Mouse (Mus musculus) liver (tissue): ENCODE results near the gene Asz1.

ENCODE experiments used
- DNase-seq: peaks from one replicate; pipeline ENCODE4 v3.0.0-alpha.2; 2020; ENCODE audit warnings: mixed read lengths

Asz1 gene

GRCm38 (mm10) chr6:18108934-18109333 lies at the start of gene Asz1:
Asz1 (minus strand) TSS chr6:18109061.
- DNase-seq, result no peak

DNA sequence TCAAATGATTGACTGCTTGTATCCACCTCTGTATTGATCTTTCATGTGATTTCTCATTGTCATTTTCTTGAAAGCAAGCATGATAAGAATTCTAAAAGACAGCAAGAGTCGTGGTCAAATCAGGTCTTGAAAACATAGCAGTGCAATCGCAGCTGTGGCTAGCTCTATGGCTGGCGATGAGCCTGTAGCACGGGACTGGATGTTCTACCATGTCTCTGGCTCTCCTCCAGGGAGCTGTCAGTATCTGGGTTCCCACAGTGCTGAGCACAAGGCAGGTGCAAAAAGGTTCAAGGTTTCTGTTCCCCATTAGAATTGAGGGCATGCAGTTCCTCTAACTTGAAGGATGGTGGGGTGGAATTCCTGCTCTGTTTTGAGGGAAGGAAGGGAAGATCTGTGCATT lies 44.2 kb upstream of the Asz1 start:
- no peak for DNase-seq

DNA sequence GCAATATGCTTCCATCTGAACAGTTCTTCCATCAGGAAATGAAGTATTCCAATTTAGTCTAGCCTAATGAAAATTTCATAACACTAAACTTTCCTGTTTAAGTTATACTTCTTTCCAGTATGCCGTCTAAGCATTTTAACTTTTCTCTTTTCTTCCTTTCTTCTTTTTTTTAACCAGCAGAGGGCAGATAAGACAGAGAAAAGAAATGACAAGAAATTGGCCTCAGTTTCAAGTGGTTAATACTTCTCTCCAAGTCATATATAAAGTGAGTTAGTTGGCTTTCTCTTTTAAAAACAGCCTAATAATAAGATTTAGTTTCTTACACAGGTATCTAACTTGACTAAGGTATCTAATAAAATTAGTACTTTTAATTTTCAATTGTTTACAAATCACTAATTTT lies 26.4 kb upstream of the Asz1 start:
- no peak for DNase-seq

DNA sequence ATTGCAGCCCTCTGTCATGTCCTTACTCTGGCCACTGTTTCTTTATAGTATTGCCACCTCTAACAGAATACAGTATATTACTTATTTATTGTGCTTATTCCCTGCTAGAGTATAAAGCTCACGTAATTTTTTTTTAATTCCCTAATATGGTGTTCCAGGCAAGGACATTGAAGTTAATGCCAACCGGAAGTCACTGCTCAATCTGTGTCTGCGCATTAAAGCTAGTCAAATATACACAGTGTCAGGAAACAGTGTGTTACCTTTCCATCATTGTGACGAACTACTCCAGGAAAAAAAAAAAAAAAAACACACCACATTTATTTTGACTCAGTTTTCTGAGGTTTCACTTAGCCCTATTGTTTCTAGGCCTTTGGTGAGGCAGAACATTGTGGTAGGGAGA lies 19.2 kb upstream of the Asz1 start:
- DNase-seq, result no peak

DNA sequence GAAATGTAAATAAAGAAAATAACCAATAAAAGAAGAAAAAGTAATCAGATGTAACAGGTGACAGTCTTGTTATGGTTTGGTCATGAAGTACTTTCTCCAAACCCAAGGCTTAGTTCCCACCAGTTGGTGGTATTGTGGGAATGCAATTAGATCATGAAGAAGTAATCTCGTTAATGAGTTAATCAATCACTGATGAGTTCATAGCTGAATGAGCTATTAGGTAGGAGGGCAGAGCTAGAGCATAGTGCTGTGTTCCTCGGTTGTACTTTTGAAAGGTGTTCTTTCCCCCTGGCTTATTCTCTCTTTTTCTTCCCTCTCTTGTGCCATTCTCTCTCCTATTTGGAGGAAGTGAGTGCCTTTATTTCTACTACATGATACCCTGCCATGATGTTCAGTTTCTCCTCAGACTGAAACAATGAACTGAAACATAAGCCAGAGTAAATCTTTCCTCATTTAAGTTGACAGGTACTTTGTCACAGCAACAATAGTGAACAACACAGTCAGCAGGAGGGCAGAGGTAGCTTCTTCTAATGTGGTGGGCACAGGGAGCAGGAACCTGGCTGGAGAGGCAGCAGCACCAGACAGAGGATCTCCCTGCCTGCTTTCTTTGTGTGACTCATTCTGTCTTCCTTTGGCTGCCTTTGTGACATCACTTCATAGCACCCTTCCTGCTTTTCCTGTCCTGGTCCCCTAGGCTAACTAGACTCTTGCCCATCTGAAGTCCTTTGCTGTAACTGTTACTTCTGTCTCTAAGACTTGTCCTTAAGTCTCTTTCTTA lies 18.5 kb upstream of the Asz1 start:
- DNase-seq, result no peak

DNA sequence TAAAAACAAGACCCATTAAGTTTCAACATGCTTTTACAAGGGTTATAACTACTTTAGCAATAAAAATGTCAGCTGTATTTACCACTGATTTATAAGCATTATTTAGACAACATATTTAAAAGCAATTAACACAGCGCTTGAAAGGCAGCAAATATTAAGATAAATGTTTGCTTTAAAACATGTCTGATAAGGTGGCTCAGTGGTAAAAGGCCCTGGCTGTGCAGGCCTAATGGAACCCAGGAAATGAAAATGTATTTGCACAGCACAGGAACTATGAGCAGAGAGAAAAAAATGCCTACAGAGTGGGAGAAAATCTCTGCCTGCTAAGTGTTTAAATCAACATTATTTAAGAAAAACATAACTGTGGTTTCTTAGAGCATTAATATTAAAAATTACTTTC lies 12.0 kb downstream of the Asz1 start:
- no peak for DNase-seq

DNA sequence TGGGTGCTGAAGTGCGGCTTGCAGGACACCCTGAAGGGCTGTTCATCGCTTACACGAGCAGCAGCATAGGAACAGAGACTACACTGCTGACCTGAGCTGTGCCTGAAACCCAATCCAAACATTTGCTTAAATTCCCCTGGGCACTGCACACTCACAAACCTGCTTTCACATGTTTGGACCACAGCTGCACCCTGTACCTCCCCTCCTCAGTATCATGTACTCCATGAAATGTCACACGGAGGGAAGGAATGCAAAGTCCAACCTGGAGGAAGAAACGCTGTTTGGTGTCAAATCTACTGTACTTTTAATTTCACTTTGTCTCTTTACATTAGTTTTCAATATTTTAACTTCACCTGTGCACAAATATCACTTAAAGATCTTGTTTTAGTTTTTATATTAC lies 19.8 kb downstream of the Asz1 start:
- no peak for DNase-seq

DNA sequence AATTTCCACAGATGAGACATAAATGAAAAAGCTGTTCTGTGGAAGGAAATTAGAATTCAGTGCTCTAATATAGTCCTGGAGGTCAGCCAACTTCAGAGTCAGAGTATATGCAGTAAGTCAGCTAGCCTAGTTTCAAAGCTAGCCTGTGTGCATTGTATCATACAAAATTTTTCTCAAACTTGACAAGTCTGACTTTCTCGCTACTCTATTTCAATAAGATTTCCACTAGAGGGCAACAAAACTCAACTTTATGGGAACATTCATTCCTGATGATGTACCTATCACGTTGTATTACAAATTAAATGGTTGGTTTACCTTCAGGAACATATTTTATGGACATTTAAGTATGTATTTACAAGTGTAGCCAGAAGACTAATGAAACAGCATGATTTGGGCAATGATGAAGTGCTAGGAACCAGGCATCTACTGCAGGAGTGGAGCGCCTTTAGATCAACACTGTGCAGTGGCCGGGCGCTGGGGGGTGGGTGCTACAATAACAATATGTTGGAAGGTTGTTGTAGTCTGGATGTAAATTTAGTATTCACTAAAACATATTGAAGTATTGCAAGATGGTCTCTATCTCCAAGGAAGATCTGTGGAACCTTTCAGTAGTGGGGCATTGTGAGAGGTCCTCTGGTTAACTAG lies 21.6 kb downstream of the Asz1 start:
- no peak for DNase-seq

- DNase-seq, result no peak
Observed at GRCm38 (mm10) chr6:18078615-18079014, 30.2 kb downstream of the Asz1 start.

DNA sequence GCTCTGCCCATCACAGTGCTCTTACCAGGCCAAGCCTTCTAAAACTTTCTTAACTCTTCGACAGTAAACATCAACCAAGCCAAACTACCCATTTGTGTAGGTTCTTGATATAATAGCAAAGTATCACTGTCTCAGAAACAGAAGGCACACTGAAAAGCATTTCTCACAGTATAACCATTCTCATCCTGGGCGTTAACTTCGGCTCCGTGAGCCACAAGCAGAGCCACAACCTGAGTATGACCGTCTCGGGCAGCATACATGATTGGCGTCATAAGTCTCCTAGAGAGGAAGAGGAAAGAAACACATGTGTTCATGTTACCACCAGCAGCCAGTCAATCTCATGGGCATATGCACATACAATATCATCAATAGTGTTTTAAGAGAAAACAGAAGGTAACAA lies 31.9 kb downstream of the Asz1 start:
- no peak for DNase-seq

GRCm38 (mm10) chr6:18076577-18076976 lies 32.3 kb downstream of the Asz1 start:
- DNase-seq, result no peak

- no peak for DNase-seq
Observed at GRCm38 (mm10) chr6:18057899-18058298, 51.0 kb downstream of the Asz1 start.

GRCm38 (mm10) chr6:18051702-18052101 lies 57.2 kb downstream of the Asz1 start:
- no peak for DNase-seq

GRCm38 (mm10) chr6:18044299-18044698 lies 64.6 kb downstream of the Asz1 start:
- no peak for DNase-seq

- no peak for DNase-seq
Observed at GRCm38 (mm10) chr6:18043172-18043571, 65.7 kb downstream of the Asz1 start.

GRCm38 (mm10) chr6:18032271-18032670 lies 76.6 kb downstream of the Asz1 start:
- no peak for DNase-seq

DNA sequence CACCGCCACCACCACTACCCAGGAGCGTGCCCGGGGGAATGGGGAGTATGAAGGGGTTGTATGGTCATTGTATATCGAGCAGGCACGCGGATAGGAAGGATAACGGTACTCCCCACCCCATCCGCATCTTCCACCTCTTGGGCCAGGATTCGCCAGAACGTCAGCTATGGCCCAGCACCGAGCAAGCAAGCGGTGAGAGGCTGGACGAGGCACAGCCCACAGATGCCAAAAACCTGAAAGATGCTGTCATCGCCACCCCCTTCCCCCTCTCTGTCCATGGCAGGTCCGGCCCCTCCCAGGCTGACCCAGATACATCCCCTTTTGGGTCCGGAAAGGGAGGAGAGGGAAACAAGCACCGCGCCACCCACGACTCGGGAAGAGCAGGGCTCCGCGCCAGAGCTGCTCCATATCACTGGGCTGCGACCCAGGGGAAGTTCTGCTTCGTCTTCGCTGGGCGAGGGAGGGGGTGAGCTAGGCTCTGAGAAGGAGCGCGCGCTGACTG lies 77.3 kb downstream of the Asz1 start:
- DNase-seq, result peak; percentile 42

DNA sequence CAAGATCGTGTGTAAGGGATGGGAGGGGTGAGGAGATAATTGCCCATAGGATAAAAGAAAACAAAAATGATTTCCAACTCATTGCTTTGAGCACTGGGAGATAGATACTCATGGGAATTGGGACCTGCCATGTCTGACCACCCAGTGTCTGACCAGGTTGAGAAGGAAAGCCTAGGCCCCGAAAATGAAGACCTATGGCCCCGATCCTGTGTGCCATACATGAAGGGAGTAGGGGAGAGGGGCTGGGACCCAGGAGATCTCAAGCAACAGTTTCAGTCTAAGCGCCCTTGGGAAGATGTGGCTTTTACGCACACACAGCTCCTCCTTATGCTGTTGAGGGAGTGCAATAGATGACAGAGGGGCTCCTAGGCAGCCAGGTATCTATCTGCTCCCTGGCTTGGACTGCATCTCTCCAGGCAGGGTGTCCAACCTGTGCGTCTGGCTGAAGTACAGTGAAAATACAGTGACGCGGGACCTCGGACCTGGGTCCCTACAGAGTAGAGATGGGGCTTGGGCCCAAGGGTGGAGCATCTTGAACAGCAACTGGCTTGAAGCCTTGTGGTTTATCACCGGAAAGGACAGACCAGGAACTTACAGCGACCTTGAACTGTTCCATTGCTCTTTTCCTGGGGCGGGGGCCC lies 77.9 kb downstream of the Asz1 start:
- no peak for DNase-seq

- peak; percentile 67 for DNase-seq
Observed at GRCm38 (mm10) chr6:18029746-18030656, 78.9 kb downstream of the Asz1 start, which contains the start of gene Wnt2. Wnt2 (minus strand) TSS chr6:18030585.

GRCm38 (mm10) chr6:18024133-18024794 lies 84.6 kb downstream of the Asz1 start:
- no peak for DNase-seq

GRCm38 (mm10) chr6:18013346-18013745 lies 95.5 kb downstream of the Asz1 start:
- DNase-seq, result no peak

GRCm38 (mm10) chr6:18007356-18007755 lies 101.5 kb downstream of the Asz1 start:
- DNase-seq, result no peak
